Mouse (Mus musculus): ENCODE data around the gene Grid1.

The Grid1 gene

GRCm38 (mm10) chr14:35242882-35243281 lies 423.0 kb downstream of the Grid1 start:
- no peaks in the 10 kb centered on the region for H3K27me3 ChIP-seq (ENCODE audit: insufficient read depth, low read length)
- H3K36me3 ChIP-seq (ENCODE audit: insufficient read depth, low read length), result no peaks in the 10 kb centered on the region
- no peaks in the 10 kb centered on the region for H3K4me1 ChIP-seq (replicated peaks; ENCODE audit: low read depth, low read length)
- no peaks in the 10 kb centered on the region for H3K9me3 ChIP-seq (ENCODE audit: low read length)
- no peak for TF ChIP-seq NANOG (IDR thresholded peaks at IDR 0.05; ENCODE audit: borderline replicate concordance, low read length)
- TF ChIP-seq CTCF (conservative IDR thresholded peaks at IDR 0.05; ENCODE audit: low read length), result no peak
- no peak for TF ChIP-seq POU5F1 (IDR thresholded peaks at IDR 0.05; ENCODE audit: borderline replicate concordance, low read length)
- H3K4me3 ChIP-seq (replicated peaks; ENCODE audit: low read length), result no peak overlapping the region

GRCm38 (mm10) chr14:35244776-35245548 lies 425.1 kb downstream of the Grid1 start:
- TF ChIP-seq POU5F1 (IDR thresholded peaks at IDR 0.05; ENCODE audit: borderline replicate concordance, low read length) (no peak), NANOG (IDR thresholded peaks at IDR 0.05; ENCODE audit: borderline replicate concordance, low read length) (no peak)
- no peaks in the 10 kb centered on the region for H3K27me3 ChIP-seq (ENCODE audit: insufficient read depth, low read length)
- no peaks in the 10 kb centered on the region for H3K9me3 ChIP-seq (ENCODE audit: low read length)
- H3K4me1 ChIP-seq (replicated peaks; ENCODE audit: low read depth, low read length), result no peaks in the 10 kb centered on the region
- no peak overlapping the region for H3K4me3 ChIP-seq (replicated peaks; ENCODE audit: low read length)
- no peaks in the 10 kb centered on the region for H3K36me3 ChIP-seq (ENCODE audit: insufficient read depth, low read length)

- Histone ChIP-seq H3K4me3 (replicated peaks; ENCODE audit: low read length) (no peak overlapping the region), H3K36me3 (ENCODE audit: insufficient read depth, low read length) (no peaks in the 10 kb centered on the region), H3K9me3 (ENCODE audit: low read length) (no peaks in the 10 kb centered on the region), H3K4me1 (replicated peaks; ENCODE audit: low read depth, low read length) (no peaks in the 10 kb centered on the region), H3K27me3 (ENCODE audit: insufficient read depth, low read length) (no peaks in the 10 kb centered on the region)
- no peak for TF ChIP-seq NANOG (IDR thresholded peaks at IDR 0.05; ENCODE audit: borderline replicate concordance, low read length)
These were observed 430.5 kb downstream of the Grid1 start for GRCm38 (mm10) chr14:35250412-35250811.

DNA sequence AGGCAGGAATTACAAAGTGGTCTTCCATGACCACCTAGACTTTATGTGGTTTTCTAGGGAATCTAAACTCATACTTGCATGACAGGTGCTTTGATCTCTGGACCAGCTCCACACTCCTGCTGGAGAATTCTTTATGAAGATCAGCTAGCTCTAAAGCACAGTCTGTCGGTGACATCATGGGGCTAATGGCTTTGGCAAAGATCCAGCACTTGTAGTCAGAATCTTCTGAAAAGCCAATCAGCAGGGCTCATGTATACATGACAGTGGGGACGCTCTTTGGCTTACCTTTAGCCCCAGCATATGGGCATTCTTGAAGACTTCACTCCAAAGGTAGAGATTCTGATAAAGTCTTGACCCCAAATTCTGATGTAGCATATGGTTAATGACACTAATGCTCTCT lies 434.6 kb downstream of the Grid1 start:
- Histone ChIP-seq H3K27me3 (ENCODE audit: insufficient read depth, low read length) (no peaks in the 10 kb centered on the region), H3K36me3 (ENCODE audit: insufficient read depth, low read length) (no peaks in the 10 kb centered on the region), H3K4me1 (replicated peaks; ENCODE audit: low read depth, low read length) (no peaks in the 10 kb centered on the region), H3K9me3 (ENCODE audit: low read length) (no peaks in the 10 kb centered on the region), H3K4me3 (replicated peaks; ENCODE audit: low read length) (no peak overlapping the region)
- TF ChIP-seq NANOG (IDR thresholded peaks at IDR 0.05; ENCODE audit: borderline replicate concordance, low read length) (no peak), POU5F1 (IDR thresholded peaks at IDR 0.05; ENCODE audit: borderline replicate concordance, low read length) (no peak), CTCF (conservative IDR thresholded peaks at IDR 0.05; ENCODE audit: low read length) (no peak)

GRCm38 (mm10) chr14:35270260-35270659 lies 450.4 kb downstream of the Grid1 start:
- Histone ChIP-seq H3K36me3 (ENCODE audit: insufficient read depth, low read length) (no peaks in the 10 kb centered on the region), H3K4me3 (replicated peaks; ENCODE audit: low read length) (no peak overlapping the region), H3K4me1 (replicated peaks; ENCODE audit: low read depth, low read length) (no peaks in the 10 kb centered on the region), H3K9me3 (ENCODE audit: low read length) (no peaks in the 10 kb centered on the region), H3K27me3 (ENCODE audit: insufficient read depth, low read length) (no peaks in the 10 kb centered on the region)
- TF ChIP-seq CTCF (conservative IDR thresholded peaks at IDR 0.05; ENCODE audit: low read length) (no peak), POU5F1 (IDR thresholded peaks at IDR 0.05; ENCODE audit: borderline replicate concordance, low read length) (no peak), NANOG (IDR thresholded peaks at IDR 0.05; ENCODE audit: borderline replicate concordance, low read length) (no peak)

GRCm38 (mm10) chr14:35309201-35309600 lies 489.3 kb downstream of the Grid1 start:
- Histone ChIP-seq H3K4me3 (replicated peaks; ENCODE audit: low read length) (no peak overlapping the region), H3K4me1 (replicated peaks; ENCODE audit: low read depth, low read length) (no peaks in the 10 kb centered on the region), H3K36me3 (ENCODE audit: insufficient read depth, low read length) (no peaks in the 10 kb centered on the region), H3K27me3 (ENCODE audit: insufficient read depth, low read length) (no peaks in the 10 kb centered on the region), H3K9me3 (ENCODE audit: low read length) (no peaks in the 10 kb centered on the region)
- TF ChIP-seq NANOG (IDR thresholded peaks at IDR 0.05; ENCODE audit: borderline replicate concordance, low read length) (no peak), CTCF (conservative IDR thresholded peaks at IDR 0.05; ENCODE audit: low read length) (no peak), POU5F1 (IDR thresholded peaks at IDR 0.05; ENCODE audit: borderline replicate concordance, low read length) (no peak)

- TF ChIP-seq CTCF (conservative IDR thresholded peaks at IDR 0.05; ENCODE audit: low read length) (no peak), NANOG (IDR thresholded peaks at IDR 0.05; ENCODE audit: borderline replicate concordance, low read length) (no peak), POU5F1 (IDR thresholded peaks at IDR 0.05; ENCODE audit: borderline replicate concordance, low read length) (no peak)
- no peaks in the 10 kb centered on the region for H3K27me3 ChIP-seq (ENCODE audit: insufficient read depth, low read length)
- H3K36me3 ChIP-seq (ENCODE audit: insufficient read depth, low read length), result no peaks in the 10 kb centered on the region
- H3K4me1 ChIP-seq (replicated peaks; ENCODE audit: low read depth, low read length), result no peaks in the 10 kb centered on the region
- no peaks in the 10 kb centered on the region for H3K9me3 ChIP-seq (ENCODE audit: low read length)
- no peak overlapping the region for H3K4me3 ChIP-seq (replicated peaks; ENCODE audit: low read length)
These were observed 493.7 kb downstream of the Grid1 start for GRCm38 (mm10) chr14:35313380-35314299.

GRCm38 (mm10) chr14:35326306-35326705 lies 506.4 kb downstream of the Grid1 start:
- no peaks in the 10 kb centered on the region for H3K4me1 ChIP-seq (replicated peaks; ENCODE audit: low read depth, low read length)
- H3K4me3 ChIP-seq (replicated peaks; ENCODE audit: low read length), result no peak overlapping the region
- TF ChIP-seq CTCF (conservative IDR thresholded peaks at IDR 0.05; ENCODE audit: low read length), result peak; percentile 69
- no peak for TF ChIP-seq NANOG (IDR thresholded peaks at IDR 0.05; ENCODE audit: borderline replicate concordance, low read length)
- H3K27me3 ChIP-seq (ENCODE audit: insufficient read depth, low read length), result no peaks in the 10 kb centered on the region
- no peaks in the 10 kb centered on the region for H3K36me3 ChIP-seq (ENCODE audit: insufficient read depth, low read length)
- no peaks in the 10 kb centered on the region for H3K9me3 ChIP-seq (ENCODE audit: low read length)

Data from E14TG2a.4 (cell line).